Mouse (Mus musculus): ENCODE measurements at regions not wholly inside any gene's neighbourhood (a gene's known extent, or its start where the extent isn't known, plus 50 kb on each side); places are given as distances from the start of the nearest gene placed in this dataset.

DNA sequence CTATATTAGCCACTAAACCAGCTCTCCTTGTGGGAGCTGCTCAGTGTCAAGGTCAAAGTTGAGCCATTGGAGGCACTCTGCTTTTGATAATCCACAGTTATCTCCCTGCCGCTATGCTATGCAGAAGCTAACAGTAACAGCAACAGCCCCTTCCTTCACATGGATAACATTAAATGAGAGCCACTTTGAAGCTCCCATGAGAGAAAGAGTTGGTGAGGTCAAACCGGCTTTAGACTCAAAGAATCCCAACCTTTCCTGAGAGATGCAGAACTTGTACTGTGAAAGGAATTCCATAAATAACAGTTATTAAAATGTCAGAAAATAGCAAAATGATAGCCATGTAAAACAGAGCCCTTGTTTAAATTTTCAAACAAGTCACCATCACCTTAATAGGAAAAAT, 316.1 kb upstream of the Gm9747 start:
- peak; percentile 19 for DNase-seq (ENCODE audit: low read depth, low spot score)

DNA sequence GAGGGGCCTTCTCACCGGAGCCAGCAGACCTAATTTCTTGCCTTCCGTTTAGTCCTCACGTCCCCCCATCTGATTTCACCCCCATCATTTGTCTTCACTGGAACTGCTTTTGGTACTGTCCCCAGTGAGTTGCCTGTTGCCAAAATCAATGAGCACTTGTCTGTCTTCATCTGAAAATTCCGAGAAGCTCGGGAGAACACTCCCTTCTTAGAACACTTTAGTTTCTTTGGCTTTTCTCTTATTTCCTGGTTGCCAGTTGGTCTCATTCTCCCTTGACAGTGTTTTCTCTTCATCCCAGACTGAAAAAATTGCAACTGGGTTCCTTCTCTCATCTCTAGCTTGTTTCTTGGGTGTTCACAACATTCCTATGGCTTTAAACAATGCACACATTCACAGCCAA, 305.2 kb upstream of the Gm9747 start:
- DNase-seq (ENCODE audit: low read depth, low spot score) = no peak

DNA sequence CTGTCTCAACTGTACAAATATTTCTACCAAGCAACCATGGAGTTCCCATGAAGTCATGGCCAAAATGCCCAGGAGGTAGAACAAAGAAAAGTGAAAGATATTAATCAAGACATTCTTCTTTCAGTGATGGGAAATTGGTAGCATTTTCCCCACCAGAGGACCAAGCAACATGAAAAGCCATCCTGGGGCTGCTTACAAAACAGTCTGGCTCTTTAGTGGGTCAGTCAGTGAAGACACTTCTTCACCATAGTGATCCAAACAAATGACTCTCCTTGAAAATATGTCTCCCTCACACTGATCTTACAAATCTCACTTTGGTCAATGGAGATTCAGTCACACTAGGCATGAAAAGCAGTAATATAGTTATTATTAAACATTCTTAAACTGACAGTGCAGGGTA, 299.8 kb upstream of the Gm9747 start:
- DNase-seq (ENCODE audit: low read depth, low spot score) = no peak

DNA sequence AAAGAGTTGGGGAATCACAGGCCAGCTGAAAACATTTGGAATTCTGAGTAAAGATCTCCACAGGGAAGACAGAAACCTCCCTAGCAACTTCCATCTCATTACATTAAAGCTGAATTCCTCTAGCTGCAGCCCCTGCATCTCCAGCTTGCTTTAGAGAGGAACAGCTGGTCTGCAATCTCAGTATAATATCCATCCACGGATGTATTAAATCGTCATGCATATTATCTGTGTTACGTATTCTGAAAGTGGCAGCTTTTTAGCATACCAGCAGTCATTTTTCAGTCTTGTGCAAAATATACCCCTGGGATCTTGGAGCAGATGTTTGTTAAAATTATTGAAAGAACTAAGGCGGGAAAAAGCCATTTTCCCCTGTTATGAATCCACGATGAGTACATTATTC, 287.7 kb upstream of the Gm9747 start:
- DNase-seq (ENCODE audit: low read depth, low spot score) = no peak

DNA sequence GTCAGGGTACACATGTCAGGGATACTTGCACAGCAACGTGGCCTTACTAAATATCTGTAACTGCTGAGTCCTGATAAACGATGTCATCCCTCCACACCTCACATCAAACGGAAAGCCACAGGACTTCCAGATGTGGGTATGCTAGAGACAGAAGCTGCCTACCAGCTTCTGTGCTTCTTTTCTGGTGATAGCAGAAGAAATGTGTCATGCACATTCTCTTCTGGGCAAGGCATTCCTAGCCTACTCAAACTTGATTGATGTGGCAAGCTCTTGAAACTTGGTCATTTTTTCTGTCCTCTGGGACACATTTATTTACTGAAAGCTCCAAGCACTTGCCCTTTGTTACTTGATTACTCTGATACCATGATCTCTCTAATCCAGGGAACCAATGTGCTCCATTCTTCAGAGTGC, 282.8 kb upstream of the Gm9747 start:
- DNase-seq (ENCODE audit: low read depth, low spot score) = no peak

DNA sequence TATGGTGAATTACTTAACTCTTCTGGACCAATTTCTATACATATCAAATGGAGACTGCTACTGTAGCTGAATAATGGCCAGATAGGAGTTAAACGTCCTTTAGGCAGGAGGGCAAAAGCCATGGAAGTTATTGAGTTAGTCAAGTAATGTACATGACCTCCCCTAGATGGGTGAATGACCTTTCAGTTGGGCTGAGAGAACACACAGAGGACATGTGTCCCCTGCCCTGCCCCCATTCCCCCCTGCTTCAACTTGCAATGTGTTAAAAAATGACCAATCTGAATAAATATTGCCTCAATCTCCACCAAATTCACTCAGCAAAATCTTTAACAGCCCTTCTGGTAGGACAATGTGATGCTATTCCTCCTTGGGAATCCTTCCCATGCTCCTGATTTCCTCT, 282.1 kb upstream of the Gm9747 start:
- no peak for DNase-seq (ENCODE audit: low read depth, low spot score)

DNA sequence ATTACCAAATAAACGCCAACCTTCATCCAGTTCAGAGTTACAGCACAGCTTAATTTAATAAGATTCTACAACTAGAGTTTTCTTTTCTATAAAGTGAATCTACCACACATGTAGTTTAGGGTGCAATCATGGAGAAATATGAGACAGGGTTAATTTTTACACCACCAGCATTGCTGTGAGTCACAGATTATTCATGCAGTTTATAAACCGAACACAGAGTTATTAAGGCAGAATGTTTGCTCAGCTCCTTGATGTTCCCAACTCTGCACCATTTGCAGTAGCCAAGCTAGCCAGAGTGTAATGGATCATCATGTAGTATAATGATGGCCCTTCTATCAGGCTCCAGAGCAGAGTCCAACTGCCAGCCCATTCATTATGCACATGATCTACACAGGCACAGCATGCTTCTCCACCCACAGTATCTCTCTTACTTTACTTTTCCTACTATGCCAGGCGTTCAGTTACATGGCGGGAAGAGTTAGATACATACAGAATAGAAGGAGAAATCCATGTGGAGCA, 281.4 kb upstream of the Gm9747 start:
- DNase-seq (ENCODE audit: low read depth, low spot score) = no peak

DNA sequence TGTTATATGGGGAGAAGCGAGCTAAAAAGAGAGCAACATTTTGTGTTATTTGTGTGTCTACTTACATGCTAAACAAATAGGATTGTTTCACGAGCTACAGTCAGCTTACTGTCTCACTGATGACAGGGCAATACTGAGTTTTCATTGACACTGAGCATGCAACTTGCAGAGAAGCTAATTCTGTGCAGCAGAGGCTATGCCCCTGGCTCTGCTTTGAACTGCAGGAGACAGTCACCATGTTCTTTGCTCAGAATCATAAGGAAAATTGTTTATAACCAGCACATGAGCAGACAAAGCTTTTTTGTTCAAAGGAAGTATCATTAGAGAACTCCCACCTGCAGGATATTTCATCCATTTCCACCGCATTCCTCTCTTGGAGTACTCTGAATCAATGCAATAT, 280.8 kb upstream of the Gm9747 start:
- DNase-seq (ENCODE audit: low read depth, low spot score) = no peak

DNA sequence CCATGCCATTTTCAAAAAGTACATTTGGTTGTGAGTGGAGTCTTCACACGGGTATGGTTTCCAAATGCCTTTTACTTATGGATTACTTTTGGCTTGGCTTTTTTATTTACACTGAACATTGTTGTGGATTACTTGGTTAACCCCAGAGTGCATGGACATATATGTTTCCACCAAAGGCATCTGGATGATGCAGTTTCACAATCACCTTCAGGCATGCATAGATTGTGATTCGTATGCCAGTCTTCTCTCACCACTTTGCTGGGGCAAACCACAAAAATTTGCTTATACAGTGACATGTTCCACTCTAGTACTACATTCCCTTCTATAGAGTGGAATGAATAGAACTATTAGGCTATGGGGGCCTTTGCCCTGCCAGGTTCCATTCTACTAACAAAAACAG, 278.4 kb upstream of the Gm9747 start:
- DNase-seq (ENCODE audit: low read depth, low spot score) = no peak

DNA sequence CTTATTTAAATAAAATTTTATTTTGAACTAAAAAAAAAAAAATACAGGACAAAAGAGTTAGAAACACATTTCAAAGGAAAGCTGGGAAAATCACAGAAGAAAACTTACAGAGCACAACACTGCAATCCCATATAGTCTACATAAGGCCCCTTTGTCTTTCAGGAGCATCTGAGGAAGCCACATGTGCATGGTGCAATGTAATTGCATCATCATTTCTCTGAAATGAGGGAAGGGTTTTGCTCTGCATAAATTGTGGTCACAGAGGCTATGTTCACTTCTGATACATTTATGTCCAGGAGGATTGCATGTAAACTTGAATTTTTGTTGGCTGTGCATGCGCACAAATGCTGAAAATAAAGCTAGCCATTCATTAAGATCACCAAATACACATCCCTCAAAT, 265.9 kb upstream of the Gm9747 start:
- DNase-seq (ENCODE audit: low read depth, low spot score) = no peak

DNA sequence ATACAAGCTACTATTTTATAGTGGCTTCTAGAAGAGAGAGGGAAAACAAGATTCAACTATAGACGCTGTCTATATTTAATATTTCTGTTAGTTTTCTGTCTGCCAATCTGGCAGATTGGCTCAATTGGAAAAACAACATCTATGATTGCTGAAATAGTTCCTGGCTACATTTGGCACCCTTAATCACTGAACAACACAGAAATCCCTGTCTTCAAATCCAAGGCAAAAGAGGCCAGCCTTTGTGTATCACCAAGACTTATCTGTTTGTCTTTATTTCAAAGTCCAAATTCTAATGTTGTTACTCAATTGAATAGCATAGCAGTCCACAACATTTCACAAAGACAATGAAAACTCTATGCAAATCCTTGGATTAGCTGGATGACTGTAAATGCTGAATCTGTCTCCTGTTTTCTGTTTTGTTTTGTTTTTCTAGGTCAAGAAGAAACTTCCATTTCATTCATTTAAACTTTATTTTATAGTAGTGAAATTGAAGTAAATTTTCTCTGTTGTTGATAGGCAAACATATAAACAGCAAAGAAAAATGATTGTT, 265.1 kb upstream of the Gm9747 start:
- DNase-seq (ENCODE audit: low read depth, low spot score) = no peak

DNA sequence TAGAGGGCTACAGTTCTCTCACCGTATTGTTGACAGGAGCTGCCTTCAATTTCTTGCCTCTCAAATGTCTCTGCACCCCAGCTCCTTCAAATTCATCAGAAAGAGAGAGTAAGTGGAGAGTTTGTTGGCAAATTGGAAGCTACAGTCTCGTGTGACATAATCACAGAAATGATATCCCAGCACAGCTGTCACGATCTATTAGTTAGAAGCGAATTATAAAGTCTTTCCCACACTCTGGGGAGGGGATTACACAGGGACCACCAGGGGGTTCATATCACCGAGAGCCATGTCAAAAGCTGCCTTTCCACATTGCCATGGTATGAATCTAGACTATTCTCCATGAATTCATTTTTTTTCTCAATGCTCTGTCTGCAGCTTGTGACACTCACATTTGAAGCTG, 260.3 kb upstream of the Gm9747 start:
- no peak for DNase-seq (ENCODE audit: low read depth, low spot score)

DNA sequence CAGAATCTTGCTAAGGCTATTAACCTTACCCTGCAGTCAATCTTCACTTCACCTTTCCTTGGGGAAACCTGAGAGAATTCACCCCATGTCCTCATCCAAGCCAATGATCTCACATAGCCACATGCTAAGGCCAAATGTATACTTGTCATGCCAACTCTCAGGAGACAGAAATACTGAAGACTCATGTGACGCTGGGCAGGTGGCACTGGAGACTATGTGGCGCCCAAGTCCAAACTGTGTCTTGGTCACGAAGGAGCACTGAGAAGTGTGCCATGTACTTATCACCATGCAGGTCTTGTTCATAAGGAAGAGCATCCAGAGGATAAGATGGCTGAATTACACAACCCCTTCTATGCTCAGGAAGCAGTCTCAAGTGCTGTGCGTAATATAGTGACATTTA, 259.4 kb upstream of the Gm9747 start:
- DNase-seq (ENCODE audit: low read depth, low spot score) = no peak

DNA sequence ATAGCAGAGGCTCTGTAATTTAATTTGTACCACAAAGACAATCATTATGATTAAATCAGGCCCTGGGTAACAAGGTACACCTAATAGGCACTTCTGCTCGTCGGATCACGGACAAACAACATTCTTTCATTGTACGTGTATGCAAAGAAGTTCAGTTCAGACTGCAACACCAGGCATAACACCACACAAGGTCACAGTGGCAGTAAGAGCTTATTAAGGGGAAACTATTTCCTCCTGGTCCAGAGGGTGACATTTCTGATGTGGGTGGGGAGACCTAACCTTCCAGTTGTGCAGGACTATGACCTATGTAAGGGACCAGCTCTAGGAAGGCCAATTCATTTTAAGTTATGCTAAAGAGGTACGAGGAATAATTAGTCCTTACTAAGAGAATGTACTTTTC, 225.0 kb upstream of the Gm9747 start:
- DNase-seq (ENCODE audit: low read depth, low spot score) = no peak

DNA sequence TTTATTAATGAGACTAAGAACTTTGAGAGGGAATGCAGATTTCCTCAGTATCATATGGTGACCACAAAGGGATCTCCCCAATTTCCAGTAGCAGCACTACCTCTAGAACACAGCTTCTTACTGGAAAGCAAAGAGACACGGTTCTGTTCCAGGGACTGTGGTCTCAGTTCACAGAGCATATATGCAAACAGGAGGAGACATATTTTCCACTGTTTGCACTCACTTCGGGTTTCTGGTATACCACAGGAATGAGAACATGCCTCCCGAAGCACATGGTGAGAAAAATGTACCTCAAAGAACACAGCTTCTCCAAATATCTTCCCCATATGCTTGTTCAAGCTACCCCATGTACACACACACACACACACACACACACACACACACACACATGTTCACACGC, 224.1 kb upstream of the Gm9747 start:
- no peak for DNase-seq (ENCODE audit: low read depth, low spot score)

DNA sequence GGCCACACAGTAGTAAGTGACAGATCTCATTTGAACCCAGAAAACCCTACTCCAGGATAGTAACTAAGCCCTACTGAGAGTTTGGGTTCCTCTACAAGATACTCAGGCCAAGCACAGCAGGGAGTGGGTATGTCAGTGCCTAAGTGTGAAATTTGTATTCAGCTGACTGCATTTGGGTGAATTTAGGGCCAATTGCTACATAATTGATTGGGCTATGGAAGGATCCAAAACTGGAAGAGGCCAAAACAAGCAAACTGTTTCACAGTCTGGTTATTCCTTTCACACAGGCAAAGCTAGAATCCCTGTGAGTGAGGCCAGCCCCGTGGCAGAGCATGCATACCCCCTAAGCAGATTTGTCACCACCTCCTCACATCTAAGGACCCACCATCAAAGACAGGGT, 221.9 kb upstream of the Gm9747 start:
- DNase-seq (ENCODE audit: low read depth, low spot score) = no peak

DNA sequence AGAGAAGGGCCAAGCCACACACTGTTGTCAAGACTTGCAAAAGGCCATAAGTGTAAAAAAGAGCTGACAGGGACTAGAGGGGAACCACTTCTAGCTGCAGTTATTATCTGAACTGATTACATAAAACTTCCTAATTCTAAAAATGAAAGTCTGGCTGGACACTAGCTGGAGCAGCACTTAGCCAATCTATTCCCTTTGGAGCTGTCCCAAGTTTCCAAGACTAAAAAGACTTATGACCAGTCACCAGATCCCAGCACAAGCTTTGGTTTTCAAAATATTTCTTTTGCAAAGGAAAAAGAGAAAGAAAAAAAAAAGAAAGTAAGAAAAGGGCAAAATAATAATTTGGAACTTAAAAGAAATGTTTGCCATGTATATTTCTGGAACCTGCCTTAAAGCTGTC, 217.6 kb upstream of the Gm9747 start:
- DNase-seq (ENCODE audit: low read depth, low spot score) = no peak

DNA sequence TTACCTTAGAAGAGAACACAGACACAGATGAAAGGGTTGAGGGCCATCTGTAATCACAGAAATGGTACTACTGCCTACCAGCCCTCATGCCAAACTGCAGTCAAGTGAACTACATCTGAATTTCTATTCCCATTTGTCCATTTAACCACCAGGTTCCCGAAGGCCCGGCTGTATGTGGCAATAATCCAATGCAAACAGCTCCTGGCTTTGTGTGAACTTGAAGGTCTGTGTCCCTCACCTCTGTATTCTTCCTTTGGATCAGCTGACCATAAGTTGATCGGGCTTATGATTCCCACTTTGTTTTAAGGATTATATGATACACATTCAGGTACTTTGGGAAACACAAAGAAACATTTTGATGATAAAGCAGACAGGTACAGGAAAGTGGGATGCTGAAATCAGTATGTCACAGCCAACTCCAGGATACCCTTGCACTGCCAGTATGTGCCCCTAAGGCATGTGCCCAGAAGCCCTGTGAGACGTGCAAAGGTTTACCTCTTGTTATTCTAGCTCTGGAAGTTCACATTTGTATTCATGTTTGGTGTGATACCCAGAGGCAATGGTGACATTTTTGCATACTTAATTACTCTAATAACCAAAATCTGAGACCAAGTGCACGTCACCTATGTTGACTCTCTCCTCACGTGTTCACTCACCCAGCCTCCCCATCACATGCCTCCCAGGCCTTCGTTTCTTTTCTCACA, 214.1 kb upstream of the Gm9747 start:
- no peak for DNase-seq (ENCODE audit: low read depth, low spot score)

DNA sequence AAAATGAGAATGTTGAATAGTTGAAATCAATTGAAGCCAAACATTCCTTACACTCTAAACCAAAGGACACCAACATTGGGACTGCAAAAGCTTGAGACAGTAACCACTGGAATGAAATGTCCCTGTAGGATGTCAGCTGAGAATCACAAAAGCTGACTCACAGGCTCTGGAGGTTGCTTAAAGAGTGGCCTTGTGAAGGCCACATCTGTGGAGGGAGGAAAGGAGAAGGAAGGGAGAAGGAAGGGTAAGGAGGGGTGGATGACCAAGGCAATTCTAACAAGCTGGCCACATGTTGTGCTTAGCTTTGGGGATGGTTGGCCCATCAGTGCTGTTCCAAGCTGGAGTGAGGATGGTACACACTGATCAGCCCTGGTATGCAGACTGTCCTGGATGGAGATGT, 205.2 kb upstream of the Gm9747 start:
- no peak for DNase-seq (ENCODE audit: low read depth, low spot score)

DNA sequence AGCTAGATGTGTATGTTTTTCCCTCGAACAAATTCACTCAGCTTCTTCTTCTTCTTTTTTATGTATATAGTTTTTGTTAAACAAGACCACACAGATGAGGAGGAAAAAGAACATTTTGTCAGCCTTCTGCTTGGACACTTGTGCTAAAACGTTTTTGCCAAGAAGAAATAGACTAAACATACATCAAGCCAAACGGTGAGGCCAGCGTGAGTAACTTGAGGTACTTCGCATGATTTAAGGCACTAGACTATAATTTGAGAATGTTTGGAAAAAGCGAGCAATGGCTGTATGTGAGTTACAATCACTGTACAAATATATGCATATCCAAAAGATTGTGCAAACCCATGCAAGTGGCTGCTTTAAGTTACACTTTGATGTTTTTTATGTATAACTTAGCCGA, 201.8 kb upstream of the Gm9747 start:
- no peak for DNase-seq (ENCODE audit: low read depth, low spot score)

DNA sequence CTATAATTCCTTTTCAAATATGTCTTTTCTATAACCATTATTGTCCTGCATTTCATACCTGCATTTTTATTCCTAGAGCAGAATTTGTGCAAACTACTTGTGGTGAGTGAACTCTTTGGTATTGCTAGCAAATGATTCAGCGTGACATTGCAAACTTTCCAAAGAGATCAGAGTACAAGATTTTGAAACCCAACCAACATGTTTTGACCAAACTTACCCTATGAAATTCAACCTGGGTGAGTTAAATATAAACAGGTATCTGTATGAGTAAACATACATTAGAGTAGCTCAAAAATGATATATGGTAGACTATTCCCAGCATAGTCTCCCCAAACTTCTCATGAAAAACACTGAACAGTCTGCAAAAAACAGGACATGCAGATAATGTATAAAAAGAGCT, 200.5 kb upstream of the Gm9747 start:
- no peak for DNase-seq (ENCODE audit: low read depth, low spot score)

DNA sequence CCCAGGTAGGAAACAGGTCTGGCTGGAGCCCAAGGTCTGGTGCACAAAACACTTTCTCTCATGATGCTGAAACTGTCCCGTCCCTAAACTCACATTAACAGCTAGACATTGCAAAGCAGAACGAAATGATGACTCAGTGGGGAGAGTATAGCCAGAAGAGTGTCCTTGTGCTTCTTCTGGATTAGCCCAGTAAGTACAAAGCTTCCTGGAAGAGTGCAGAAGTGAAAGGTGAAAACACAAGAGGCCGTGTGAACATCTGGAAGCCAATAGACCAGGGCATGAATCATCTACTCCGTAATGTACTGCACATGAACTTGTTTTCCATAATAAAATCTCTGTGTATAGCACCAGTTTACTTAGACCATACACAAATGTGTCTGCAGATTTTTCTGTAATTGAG, 194.7 kb upstream of the Gm9747 start:
- DNase-seq (ENCODE audit: low read depth, low spot score) = no peak

DNA sequence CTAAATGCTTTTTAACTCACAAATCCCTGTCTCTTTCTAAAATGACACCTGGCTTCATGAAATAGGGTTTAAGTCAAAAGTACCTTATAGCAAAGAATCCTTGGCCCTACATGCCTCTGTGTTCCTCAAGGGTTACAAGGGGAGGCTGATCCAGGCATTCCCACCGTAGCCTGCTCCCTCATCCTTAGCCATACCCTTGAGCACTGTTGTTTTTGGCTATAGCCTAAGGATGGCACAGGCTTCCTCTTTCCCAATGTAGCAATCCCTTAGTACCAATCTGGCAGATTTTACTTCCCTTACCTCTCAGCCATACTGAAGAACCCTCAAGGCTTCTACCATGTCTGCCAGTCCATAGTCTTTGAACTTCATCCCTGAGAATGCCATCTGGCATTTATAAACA, 194.2 kb upstream of the Gm9747 start:
- DNase-seq (ENCODE audit: low read depth, low spot score) = no peak

Measured in embryo, embryonic 11.5 days (tissue).